Mouse (Mus musculus) heart, adult 2 months (tissue): ENCODE results near the gene H2afx.

Source experiments
- CTCF ChIP-seq: fragments of 200-600 bp; IDR thresholded peaks from 2 replicates; pipeline ENCODE4 v1.8.1; 2022; ENCODE audit warnings: antibody characterized with exemption, mild to moderate bottlenecking, moderate library complexity
- POLR2A ChIP-seq: fragments of 200-500 bp; IDR thresholded peaks from 2 replicates; pipeline ENCODE4 v1.6.1; 2011; ENCODE audit warnings: mild to moderate bottlenecking, low read depth, low read length, control low read depth; ENCODE audit not compliant: insufficient read depth

DNA sequence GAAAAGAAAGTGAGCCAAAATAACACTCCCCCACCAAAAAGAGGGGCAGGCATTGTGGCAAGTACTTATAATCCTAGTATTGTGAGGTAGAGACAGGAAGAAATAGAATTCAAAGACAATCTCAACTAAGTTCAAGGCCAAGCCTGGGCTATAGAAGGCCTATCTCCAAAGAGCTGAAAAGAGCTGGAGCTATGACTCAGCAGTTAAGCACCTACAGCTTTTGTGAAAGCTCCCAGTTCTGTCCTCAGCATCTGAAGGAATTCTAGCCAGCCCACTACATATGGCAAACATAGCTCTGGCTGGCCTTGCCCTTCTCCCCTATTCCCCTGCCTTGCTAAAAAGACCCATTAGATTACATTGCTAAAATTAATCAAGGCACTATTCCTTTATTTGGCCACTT is 38.9 kb downstream of the H2afx start:
- TF ChIP-seq POLR2A = no peak
- TF ChIP-seq CTCF = no peak
